Mouse (Mus musculus) thymus, adult 2 months (tissue): Measurements from ENCODE around the gene Nbl1.

Experiments
- CTCF ChIP-seq: fragments of 200-500 bp; IDR thresholded peaks from 2 replicates; pipeline ENCODE4 v1.5.1; 2012; ENCODE audit warnings: mild to moderate bottlenecking, control low read depth, low read length, moderate library complexity, borderline replicate concordance; ENCODE audit not compliant: control insufficient read depth, poor library complexity, insufficient read depth; ENCODE audit errors: extremely low read depth
- POLR2A ChIP-seq: fragments of 200-500 bp; IDR thresholded peaks from 2 replicates; pipeline ENCODE4 v1.6.1; 2012; ENCODE audit warnings: mild to moderate bottlenecking, low read length, control low read depth, moderate library complexity; ENCODE audit not compliant: control insufficient read depth, poor library complexity, insufficient read depth; ENCODE audit errors: extremely low read depth

- TF ChIP-seq CTCF (no peak), POLR2A (no peak)
Observed at GRCm38 (mm10) chr4:139033263-139034009, 59.4 kb downstream of the Nbl1 start.
